Mouse (Mus musculus): Measurements from ENCODE around the gene Gna14.

Gene Gna14

DNA sequence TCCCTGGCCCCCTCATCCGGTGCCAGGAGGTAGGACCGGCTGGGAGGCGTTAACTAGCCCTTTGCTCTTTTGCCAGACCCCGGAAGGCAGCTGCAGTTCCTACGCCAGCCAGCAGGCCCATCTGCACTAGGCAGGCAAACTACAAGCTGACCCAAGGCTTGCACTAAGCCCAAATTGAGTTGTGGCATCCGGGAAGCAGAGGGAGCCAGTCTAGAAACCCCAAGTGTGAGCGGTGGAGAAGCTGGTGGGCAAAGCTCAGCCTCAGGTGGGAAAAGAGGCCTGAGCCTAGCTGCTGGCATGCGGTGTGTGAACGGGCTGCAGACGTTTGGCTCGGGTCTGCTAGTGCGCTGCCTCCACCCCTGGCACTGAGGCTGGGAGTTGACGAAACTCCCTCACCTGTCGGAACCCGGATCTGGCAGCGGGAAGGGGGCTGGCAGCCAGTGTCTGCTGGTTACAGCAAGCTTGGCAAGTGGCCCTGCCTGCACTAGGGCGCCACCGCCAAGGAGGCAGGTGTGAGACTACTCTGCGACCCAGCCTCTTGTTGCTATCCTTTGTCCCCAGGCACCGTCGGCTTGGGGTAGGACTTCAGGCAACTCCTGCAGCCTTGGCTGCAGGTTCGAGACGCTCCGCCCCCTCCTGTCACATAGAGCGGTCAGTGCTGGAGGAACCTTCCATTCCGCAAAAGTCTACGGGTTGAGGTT is at the start of gene Gna14:
TSS of gene Gna14 (plus strand) at position 232 of the 701 bp plus-strand sequence.
- DNase-seq (ENCODE audit: low spot score in 2 of 2), result peak; percentile 39 to 64

DNA sequence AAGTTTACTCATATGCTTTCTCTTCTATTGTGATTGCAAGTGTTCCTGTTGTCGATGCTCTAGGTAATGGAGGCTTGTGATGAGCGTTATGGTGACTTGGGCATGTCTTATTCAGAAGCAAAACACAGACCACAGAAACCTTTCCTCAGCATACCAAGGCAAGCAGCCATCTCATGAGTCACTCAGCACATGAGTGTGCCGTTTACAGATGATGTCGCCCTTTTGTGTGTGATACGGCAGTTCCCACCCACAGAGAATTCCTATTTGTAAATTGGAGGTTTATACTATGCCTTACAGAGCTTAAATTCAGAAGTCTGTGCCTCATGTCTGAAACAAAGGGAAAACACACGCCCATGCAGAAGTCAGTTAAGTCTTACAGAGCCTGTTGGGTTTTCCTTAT is 49.0 kb upstream of the Gna14 start:
- DNase-seq (ENCODE audit: low spot score in 2 of 2), result no peak

DNA sequence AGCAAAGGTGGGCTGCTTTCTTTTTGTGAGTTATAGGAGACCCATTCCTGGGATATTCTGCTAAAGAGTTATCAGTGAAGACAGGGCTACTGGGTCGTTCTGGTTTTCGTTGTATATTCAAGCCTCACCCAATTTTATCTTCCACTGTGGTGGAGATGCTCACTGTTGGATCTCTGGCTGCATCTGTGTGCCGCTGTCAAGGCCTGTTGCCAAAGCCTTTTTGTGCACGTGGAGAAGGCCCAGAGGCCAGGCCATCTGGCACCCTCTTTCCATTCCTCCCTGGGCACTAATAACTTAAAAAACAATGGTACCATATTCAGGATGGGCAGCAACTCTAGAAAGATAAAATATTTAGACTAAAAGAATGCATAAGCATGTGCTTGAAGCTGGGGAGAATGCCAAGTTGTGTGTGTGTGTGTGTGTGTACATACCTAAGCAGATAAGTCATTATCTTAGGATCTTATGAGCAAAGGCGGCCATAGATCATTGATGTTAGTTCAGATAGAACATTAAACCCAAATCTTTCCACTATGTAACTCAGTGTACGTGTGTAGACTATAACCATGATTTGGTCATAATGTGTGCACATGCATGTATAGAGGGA is 45.3 kb upstream of the Gna14 start:
- DNase-seq (ENCODE audit: low spot score in 2 of 2), result no peak

DNA sequence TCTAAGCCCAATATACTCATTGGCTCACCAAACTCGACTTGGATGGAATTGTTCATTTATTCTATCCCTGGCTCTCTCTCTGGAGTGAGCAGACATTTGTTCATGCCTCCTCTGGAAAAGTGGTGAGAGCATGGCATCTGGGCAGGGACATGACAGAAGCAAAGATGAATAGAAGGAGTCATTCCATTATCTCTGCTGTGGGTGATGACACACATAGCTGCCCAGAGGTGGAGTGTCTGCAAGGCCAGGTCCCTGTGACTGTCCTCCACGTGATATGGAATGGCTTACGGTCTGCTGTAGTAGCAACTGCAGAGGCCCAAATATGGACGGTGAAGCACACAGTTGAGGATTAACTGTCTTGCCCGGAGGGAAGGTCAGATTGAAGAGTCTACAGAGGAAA is 41.2 kb upstream of the Gna14 start:
- no peak for DNase-seq (ENCODE audit: low spot score in 2 of 2)

DNA sequence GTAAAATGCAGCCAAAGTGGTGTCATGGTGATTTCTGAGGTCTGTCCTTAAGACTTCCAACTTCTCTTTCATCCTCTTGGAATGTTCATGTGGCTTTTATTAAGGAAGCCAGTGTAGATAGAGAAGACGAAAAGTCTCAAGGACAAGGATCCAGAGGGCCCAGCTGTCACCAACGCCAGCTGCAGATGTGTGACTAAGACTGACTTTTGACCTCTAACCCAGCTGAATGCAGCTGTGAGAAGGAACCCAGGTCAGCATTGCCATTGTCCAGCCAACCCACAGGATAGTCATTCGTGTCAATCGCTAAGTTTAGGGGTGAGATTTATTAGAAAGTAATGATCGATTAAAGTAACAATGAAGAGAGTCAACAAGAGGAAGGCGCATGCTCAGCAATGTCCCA is 32.5 kb upstream of the Gna14 start:
- no peak for DNase-seq (ENCODE audit: low spot score in 2 of 2)

DNA sequence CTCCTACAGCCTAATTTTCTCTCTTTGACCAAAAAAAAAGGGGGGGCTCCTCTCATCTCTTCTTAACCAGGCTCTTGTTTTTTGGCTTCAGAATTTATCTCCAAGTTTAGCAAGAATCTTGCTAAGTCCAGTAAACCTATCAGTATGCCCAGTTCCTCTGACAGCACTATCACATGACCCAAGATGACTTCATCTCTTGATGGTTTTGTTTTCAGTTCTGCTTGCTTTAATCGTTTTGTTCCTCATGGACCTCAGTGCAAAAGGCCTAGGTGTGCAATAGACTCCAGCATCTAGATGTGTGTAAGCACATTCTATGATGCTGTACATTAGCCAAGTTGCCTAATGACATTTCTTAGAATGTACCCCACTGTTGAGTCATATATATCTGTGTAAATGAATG is 27.8 kb upstream of the Gna14 start:
- no peak for DNase-seq (ENCODE audit: low spot score in 2 of 2)

DNA sequence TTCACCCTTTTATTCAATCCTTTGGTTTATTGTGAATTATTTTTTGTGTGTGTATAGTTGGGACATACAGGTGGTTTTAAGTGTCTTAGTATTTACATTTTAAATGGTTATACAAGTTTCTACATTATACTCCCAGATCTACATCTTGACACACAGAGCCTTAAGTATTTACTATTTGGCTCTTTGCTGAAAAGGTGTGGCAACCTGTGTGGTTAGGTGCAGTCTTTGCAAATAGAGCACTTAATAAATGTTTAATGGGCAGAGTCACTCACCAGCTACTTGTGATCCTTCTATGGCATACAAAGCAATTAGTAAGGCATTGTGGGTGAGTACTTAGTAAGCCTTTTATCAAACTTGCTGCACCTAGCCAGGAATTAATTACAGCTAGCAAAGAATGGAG is 24.3 kb upstream of the Gna14 start:
- DNase-seq (ENCODE audit: low spot score in 2 of 2), result no peak

DNA sequence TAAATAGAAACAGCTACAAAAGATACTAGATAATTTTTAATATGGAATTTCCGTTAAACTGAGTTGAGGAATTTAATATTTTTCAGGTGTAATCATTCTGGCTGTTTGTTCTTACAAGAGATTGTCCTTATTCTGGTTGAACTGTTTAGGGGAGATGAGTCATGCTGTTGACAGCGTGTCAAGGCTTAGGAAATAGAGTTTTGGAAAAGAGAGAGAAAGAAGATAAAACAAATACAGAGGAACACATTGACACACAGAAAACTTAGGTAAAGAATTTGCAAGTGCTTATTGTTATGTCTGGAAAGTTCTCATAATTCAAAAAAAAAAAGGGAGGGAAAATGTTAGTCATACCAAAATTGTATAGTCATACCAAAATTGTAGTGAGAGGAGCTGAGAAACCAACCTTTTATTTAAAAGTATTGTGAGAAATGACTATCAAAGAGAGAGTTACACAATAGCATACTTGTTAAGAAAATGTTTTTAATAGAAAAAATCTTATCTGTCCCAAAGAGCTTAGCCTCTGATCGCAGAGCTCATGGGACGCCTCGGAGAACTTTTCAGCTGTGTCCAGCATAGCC is 17.4 kb upstream of the Gna14 start:
- DNase-seq (ENCODE audit: low spot score in 2 of 2), result no peak

DNA sequence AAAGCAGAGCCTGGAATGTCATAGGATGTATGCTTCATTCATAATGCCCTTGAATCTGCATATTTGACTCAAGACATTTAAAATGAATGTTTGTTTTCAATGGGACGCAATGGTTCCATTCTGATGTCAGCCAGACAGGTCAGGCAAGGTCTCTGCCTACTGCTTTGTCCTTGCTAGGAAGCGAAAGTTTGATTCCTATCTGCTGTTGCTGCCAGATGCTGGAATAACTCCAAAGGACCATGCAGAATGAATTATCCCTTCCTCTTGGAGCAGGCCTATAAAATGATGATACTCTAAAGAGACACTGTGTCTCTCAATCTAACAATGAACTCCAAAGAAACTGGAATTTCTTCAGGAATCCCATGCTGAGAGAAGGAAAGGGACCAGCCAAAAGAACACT is 10.0 kb upstream of the Gna14 start:
- DNase-seq (ENCODE audit: low spot score in 2 of 2), result no peak

DNA sequence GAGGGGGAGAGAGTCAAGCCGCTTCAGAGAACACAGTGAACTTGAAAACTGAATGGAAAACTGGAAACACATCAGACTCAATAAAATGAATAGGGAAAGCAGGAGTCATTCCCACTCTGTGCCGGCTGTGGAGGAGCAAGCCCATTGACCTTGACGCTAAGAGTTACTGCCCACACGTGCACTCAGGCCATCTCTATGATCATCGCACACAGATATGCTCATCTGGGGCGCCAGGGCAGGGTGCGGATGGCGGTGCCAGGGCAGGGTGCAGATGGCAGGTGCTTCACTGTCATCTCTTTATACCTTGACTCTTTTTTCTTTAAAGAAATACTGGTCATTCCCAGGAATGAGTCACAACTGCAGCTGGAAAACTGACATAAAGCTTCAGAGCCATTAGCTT is 4.2 kb upstream of the Gna14 start:
- DNase-seq (ENCODE audit: low spot score in 2 of 2), result no peak

DNA sequence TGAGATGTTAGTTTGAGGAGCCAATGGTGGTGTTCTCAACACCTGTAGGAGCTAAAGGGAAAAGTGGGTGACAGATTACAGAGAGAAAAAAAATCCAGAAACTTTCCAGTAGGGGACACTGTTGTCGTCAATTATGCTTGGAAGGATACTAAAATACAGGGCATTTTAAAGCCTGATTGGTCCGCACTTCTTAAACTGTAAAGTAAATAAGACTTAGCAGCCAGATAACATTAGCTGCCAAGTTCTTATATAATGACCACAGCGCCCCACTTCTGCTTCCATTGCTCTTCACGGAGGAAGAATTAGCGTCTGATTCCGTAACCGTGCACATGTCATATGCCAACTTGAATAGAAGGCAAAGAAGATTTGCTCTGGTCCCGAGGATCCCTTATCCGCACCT is 683 bp upstream of the Gna14 start:
- no peak for DNase-seq (ENCODE audit: low spot score in 2 of 2)

DNA sequence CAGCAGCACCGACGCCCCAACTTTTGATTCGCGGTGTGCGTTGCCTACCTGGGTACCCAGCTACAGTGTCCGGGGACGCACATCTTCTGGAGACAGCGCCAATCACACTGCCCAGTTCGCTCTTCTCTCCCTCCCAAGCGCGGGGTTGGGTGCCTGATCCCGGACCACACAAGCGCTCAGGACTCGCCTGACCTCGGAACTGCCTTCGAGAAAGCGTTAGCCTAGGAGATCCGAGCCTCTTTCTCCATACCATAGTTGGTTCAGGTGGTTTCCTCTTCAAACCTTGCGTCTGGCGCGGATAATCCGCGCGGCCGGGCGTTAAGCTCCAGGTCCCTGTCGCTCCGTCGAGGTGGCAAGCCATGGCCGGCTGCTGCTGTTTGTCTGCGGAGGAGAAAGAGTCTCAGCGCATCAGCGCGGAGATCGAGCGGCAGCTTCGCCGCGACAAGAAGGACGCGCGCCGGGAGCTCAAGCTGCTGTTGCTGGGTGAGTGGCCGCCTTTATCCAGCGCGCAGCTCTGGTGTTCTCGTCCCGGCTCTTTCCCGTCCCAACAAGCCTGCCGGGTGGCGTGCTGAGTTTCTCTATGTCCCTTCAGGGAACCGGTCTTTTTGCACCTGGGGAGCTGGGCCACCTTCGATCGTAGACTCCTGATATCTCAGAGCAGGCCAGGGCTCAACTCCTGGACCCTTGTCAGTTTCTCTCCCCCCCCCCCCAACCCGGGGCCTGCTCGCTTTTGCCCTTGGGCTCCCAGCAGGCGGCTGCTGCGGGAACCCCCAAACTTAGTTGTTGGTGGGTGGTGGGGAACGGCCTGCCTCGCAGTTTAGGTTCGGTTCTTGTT is 990 bp downstream of the Gna14 start:
- no peak for DNase-seq (ENCODE audit: low spot score in 2 of 2)

DNA sequence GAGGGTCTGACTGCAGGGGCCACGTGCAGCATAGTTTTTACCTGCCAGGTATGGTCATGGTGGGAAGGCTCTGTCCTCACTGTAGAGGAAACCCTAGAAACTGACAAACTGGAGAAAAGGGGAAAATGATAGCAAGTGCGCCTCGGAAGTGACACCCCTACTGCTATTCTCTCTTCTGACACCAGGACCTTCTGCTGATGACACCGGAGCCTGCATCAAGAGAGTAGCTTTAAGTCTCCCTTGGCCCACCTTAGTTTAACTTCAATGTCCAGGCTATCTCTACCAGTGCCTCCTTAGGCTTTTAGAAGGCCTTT is 1.6 kb downstream of the Gna14 start:
- no peak for DNase-seq (ENCODE audit: low spot score in 2 of 2)

DNA sequence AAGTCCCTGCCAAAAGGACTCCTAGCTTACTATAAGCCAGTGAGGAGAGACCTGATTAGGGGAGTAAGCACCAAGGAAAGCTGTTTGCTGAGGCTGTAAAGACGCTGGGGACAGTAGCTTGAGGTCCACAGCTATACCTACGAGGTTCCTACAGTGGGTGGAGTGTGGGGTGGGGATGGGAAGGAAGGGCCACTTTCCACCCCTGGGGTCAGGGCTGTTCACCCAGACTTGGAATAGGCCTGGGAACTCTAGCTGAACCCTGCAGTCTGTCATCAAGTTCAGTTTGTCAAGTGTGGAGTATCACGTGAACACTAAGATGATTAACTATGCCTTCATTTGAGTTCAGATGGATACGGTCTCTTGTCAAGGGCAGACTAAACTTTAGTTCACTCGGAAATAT is 2.3 kb downstream of the Gna14 start:
- DNase-seq (ENCODE audit: low spot score in 2 of 2), result no peak

DNA sequence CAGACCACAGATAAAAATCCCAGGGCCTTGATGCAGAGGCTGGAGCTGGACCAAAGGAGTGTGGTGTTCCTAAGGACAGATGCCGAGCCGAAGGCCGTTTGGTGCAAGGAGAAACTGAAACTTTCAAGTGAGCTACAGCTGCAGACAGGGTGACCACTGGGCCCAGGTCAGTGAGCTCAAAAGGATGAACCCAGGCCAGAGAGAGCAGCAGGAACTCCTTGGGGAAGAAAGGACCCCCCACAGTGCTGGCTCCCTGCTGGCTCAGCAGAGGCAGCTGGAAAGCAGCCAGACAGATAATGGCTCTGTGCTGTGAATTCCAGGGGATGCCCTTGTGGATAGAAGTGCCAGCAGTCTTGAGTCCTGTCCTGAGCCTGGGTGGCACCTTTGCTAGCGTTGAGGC is 3.7 kb downstream of the Gna14 start:
- DNase-seq (ENCODE audit: low spot score in 2 of 2), result no peak

DNA sequence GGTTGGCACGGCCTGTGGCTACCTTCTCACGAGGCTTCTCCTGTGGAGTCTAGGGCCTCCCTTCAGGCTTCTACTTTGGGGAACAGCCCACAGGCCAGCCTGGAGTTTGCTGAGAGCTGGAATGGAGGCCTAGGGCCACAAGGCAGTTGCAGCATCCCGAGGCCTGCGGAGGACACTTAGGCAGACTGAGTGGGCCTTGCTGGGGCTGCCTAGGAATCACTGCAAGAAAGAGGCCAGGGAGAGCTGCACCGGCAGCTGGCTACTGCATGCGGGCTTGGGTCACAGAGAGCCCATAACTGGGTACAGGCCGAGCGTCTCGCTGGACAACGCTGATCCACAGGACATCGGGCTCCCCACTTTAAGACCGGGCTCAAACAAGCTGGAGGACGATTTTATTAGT is 4.3 kb downstream of the Gna14 start:
- DNase-seq (ENCODE audit: low spot score in 2 of 2), result no peak

DNA sequence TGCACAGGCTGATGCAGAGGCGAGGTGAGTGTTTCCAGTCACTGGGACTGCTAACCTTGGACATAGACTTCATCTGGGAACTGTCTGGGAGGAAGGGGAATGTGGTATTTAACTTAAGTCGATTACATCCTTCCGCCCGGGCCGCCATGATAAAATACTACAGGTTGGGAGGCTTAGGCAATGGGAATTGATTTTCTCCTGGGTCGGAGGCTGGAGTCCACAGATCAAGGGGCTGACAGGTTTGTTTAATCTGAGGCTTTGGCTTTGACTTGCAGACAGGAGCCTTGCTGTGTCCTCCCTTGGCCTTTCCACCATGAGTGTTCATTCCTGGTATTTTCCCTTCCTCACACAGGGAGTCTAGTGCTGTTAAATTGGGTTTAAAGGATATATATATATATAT is 5.8 kb downstream of the Gna14 start:
- no peak for DNase-seq (ENCODE audit: low spot score in 2 of 2)

DNA sequence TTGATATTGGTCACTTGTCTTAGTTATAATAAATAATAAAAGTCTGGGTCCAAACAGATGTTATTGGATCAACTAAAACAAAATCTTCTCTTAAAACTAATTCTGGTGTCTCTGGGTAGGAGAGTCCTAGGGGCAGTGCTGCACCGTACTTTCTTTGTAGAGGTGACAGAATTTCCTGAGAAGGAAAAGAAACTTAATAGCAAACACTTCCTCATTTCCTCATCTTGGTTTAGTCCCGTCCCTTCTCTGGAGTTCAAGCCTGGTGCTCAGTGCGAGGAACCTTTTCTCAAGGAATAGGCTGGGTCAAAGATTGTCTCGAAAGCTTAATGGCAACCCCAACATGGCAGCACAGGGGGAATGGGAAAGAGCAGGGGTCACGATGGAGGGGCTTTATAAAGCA is 7.8 kb downstream of the Gna14 start:
- no peak for DNase-seq (ENCODE audit: low spot score in 2 of 2)

DNA sequence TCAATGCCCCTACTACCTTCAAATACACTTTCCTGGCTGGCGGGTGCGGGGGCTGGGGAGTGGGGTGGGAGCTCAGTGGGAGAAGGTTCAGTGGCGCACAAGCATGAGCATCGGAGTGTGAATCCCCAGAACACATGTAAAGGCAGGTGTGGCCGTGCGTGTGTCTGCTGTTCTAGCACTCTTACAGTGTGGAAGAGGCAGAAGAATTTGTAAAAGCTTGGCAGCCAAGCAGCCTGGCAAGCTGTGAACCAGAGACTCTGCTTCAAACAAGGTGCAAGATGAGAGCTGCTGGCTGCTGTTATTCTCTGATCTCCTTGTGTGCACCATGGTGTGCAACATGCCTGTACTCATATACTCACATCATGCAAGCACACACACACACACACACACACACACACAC is 11.1 kb downstream of the Gna14 start:
- no peak for DNase-seq (ENCODE audit: low spot score in 2 of 2)

DNA sequence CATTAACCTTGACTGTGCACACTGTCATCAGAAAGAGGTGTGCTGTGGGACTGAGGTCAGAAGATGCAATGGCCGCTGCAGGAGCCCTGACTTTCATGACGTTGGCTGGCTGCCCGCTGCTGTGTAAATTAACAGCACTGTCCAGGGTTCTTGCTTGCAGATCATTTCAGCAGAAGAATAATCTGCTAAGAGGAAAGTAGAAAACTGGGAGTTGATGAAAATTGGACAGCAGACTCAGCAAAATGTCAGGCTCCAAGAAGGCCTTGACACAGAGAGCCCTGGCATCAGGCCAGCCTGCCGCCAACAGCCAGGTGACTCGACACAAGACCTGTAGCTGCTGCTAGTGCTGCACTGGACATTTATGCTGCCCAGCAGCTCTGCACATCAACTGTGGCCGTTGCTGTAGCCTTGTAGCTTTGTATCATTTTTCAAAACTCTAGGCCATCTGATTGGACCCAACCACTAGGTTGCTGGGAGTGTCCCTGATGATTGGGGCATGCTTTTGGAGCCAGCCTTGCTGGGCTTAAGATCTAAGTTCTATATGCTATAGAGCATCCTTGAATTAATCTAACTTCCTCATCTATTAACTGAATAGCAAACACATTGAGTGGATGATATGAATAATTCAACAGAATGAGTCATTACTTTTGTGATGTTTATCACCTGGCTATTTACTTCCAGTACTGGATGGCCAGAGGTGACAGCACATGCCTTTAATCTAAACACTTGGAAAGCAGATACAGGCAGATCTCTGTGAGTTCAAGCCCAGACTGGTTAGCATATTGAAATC is 12.5 kb downstream of the Gna14 start:
- no peak for DNase-seq (ENCODE audit: low spot score in 2 of 2)

DNA sequence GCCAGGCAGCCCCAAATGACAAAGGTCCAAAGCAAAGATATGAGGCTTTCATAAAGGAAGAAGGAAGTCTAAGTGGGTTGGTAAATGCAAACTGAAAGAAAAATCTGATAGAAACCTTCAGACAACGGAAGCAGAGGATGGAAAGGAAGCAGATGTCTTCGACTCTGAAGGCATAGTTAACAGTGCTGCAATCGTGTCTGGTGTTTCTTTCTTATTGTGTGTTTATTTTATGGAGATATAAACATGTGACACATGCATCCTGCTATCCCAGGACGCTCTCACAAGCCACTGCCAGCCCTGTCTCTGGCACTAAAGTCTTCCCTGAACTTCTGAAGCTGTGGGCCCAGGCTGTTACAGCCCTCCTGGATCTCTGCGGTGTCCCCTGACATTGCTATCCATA is 13.2 kb downstream of the Gna14 start:
- no peak for DNase-seq (ENCODE audit: low spot score in 2 of 2)

DNA sequence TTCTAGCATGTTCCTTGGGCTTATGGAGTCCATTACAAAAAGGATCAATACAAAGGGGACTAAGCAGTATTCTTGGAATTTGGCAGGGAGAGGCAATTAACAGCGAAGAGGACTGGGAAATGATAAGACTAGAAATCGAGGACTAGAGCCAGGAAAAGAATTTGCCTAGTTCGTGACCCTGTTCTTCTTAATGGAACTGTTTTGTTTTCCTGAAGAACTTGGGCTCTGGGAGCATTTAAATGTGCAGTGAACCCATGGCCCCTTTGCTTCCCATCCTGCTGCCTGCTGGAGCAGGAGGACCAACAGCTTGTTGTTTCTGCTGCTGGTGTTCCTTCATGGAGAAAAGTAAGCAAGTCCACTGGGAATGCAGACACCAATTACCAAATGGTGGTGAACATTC is 15.3 kb downstream of the Gna14 start:
- no peak for DNase-seq (ENCODE audit: low spot score in 2 of 2)
